Mouse (Mus musculus) brain, embryonic 14.5 days (tissue): ENCODE results near the gene Crhr1.

Source experiments
- CTCF ChIP-seq: fragments of 200-500 bp; IDR thresholded peaks from 2 replicates; pipeline ENCODE4 v1.5.1; 2012; ENCODE audit warnings: inconsistent platforms, mild to moderate bottlenecking, moderate library complexity, borderline replicate concordance; ENCODE audit not compliant: insufficient read depth, insufficient read length; ENCODE audit errors: extremely low read depth
- POLR2A ChIP-seq: fragments of 200-500 bp; IDR thresholded peaks from 2 replicates; pipeline ENCODE4 v1.6.1; 2012; ENCODE audit warnings: mild to moderate bottlenecking, inconsistent platforms, borderline replicate concordance; ENCODE audit not compliant: poor library complexity, insufficient read depth, insufficient read length, severe bottlenecking; ENCODE audit errors: extremely low read depth

- TF ChIP-seq CTCF (no peak), POLR2A (no peak)
Observed at GRCm38 (mm10) chr11:104158260-104158907, 25.7 kb downstream of the Crhr1 start.
